Mouse (Mus musculus) lung, embryonic 14.5 days (tissue): Measurements from ENCODE around the gene Polr2c. TPM values are rescaled to one million over a fixed set of nuclear protein-coding genes. Genes with fewer than 3 reads are reported as not detected.
A peak's percentile ranks its signal among the peaks of the same experiment; 100 is the strongest.

Experiments
- ATAC-seq: fragments of 200-750 bp; cut with Nextera tagmentation; 2 replicates; pipeline ENCODE4 v1.8.0; 2017; ENCODE audit warnings: mild to moderate bottlenecking, moderate TSS enrichment, moderate library complexity; ENCODE audit not compliant: insufficient read depth
- DNase-seq: peaks from one replicate; pipeline ENCODE4 v3.0.0-alpha.2; 2015
- H3K27ac ChIP-seq: fragments of 300-500 bp; sonication (generic); 2 replicates; pipeline ENCODE4 v1.5.1; 2014; ENCODE audit warnings: low read depth, mild to moderate bottlenecking, moderate library complexity
- H3K27me3 ChIP-seq: fragments of 300-500 bp; sonication (generic); 2 replicates; pipeline ENCODE4 v1.6.1; 2014; ENCODE audit warnings: low read length, control low read depth; ENCODE audit not compliant: insufficient read depth
- H3K36me3 ChIP-seq: fragments of 300-500 bp; sonication (generic); 2 replicates; pipeline ENCODE4 v1.6.1; 2014; ENCODE audit warnings: control low read depth; ENCODE audit not compliant: insufficient read depth
- H3K4me1 ChIP-seq: fragments of 300-500 bp; sonication (generic); 2 replicates; pipeline ENCODE4 v1.6.1; 2014; ENCODE audit warnings: antibody characterized with exemption, control low read depth; ENCODE audit not compliant: insufficient read depth
- H3K4me2 ChIP-seq: fragments of 300-500 bp; sonication (generic); 2 replicates; pipeline ENCODE4 v1.6.1; 2014; ENCODE audit warnings: mild to moderate bottlenecking
- H3K4me3 ChIP-seq: fragments of 300-500 bp; sonication (generic); 2 replicates; pipeline ENCODE4 v1.5.1; 2014; ENCODE audit warnings: low read depth, low read length
- H3K9ac ChIP-seq: fragments of 300-500 bp; sonication (generic); 2 replicates; pipeline ENCODE4 v1.6.1; 2014
- H3K9me3 ChIP-seq: fragments of 300-500 bp; sonication (generic); 2 replicates; pipeline ENCODE4 v1.6.1; 2016; ENCODE audit warnings: low read depth, low read length, control low read depth
- CTCF ChIP-seq: IDR thresholded peaks from 2 replicates; pipeline ENCODE4 v1.5.1; 2016; ENCODE audit warnings: antibody characterized with exemption, low read depth
- WGBS: fragments of 180-500 bp; shearing (Covaris S2); extraction: QIAGEN DNeasy Blood & Tissue Kit; methylation state at CpG from one replicate; pipeline ENCODE4 v1.1.7; 2014; 5-methylcytosine and 5-hydroxymethylcytosine counted together
- polyA plus RNA-seq: library from polyadenylated mRNA; unstranded; fragments of >200 nt; fragmentation: Nextera tagmentation; extraction: Ambion mirVana; gene quantifications from 2 replicates; pipeline ENCODE4 v1.2.1, GENCODE M21; 2014

The Polr2c gene
- 162 and 169 TPM in 2 replicates for polyA plus RNA-seq

- Histone ChIP-seq H3K27ac (peak within 1 kb of the TSS; percentile 2; the same call in 1 of the 2 replicates), H3K27me3 (no peaks in the 10 kb centered on the region), H3K4me2 (peak within 1 kb of the TSS; percentile 87), H3K4me3 (peak within 1 kb of the TSS; percentile 66), H3K9me3 (no peaks in the 10 kb centered on the region), H3K36me3 (peaks cover 56% of the 10 kb centered on the region), H3K4me1 (peaks cover 2% of the 10 kb centered on the region; the same call in 1 of the 2 replicates), H3K9ac (peak within 1 kb of the TSS; percentile 79)
- WGBS = under 1% methylated on average over 68 of the region's 68 CpGs
- DNase-seq (peak; percentile 94), ATAC-seq (peak; percentile 77)
- peak; percentile 82 for TF ChIP-seq CTCF
Measured at GRCm38 (mm10) chr8:94857346-94858173, at the start of gene Polr2c. Gene Polr2c (plus strand): TSS chr8:94857450.

GRCm38 (mm10) chr8:94807506-94807905 lies 49.7 kb upstream of the Polr2c start:
- H3K4me1 ChIP-seq = no peaks in the 10 kb centered on the region
- H3K27me3 ChIP-seq = no peaks in the 10 kb centered on the region
- H3K4me3 ChIP-seq = no peak overlapping the region
- 60% methylated on average over 7 of the region's 7 CpGs for whole genome bisulfite sequencing
- no peak overlapping the region for H3K4me2 ChIP-seq
- H3K9ac ChIP-seq = no peak overlapping the region
- DNase-seq (no peak), ATAC-seq (no peak)
- no peak overlapping the region for H3K27ac ChIP-seq
- no peaks in the 10 kb centered on the region for H3K36me3 ChIP-seq
- no peaks in the 10 kb centered on the region for H3K9me3 ChIP-seq
- no peak for TF ChIP-seq CTCF

GRCm38 (mm10) chr8:94808372-94808771 lies 48.9 kb upstream of the Polr2c start:
- no peak for ATAC-seq
- TF ChIP-seq CTCF = no peak
- Histone ChIP-seq H3K4me1 (no peaks in the 10 kb centered on the region), H3K36me3 (no peaks in the 10 kb centered on the region), H3K27ac (no peak overlapping the region), H3K4me2 (no peak overlapping the region), H3K4me3 (no peak overlapping the region), H3K9ac (no peak overlapping the region), H3K27me3 (no peaks in the 10 kb centered on the region), H3K9me3 (no peaks in the 10 kb centered on the region)
- 72% methylated on average over 6 of the region's 6 CpGs for WGBS
- no peak for DNase-seq

GRCm38 (mm10) chr8:94810153-94810552 lies 47.1 kb upstream of the Polr2c start, which contains the start of gene Ccl17:
Gene Ccl17 (plus strand): TSS chr8:94810453.
- ATAC-seq = no peak
- WGBS = 38% methylated on average over 3 of the region's 3 CpGs

DNA sequence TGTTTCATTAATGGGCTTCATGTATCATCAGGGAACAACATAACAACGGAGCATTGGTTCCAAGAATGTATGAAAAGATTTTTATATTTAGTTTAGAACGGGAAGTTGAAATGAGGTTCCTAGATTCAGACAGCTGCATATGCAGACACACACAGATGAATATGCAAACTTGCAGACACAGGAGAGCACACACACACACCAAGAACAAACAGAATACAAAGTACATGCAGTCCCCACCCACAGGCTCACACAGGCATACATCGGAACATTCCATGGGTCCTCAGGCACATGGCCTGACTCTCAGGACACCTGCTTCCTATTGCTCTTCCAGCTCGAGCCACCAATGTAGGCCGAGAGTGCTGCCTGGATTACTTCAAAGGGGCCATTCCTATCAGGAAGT lies 46.4 kb upstream of the Polr2c start:
- 72% methylated on average over 5 of the region's 5 CpGs for WGBS
- no peaks in the 10 kb centered on the region for H3K4me1 ChIP-seq
- no peaks in the 10 kb centered on the region for H3K36me3 ChIP-seq
- ATAC-seq (no peak), DNase-seq (no peak)
- no peak overlapping the region for H3K4me2 ChIP-seq
- H3K27ac ChIP-seq = no peak overlapping the region
- H3K9me3 ChIP-seq = no peaks in the 10 kb centered on the region
- H3K9ac ChIP-seq = no peak overlapping the region
- no peak for TF ChIP-seq CTCF
- no peaks in the 10 kb centered on the region for H3K27me3 ChIP-seq
- no peak overlapping the region for H3K4me3 ChIP-seq

More at GRCm38 (mm10) chr8:94810153-94810552, 47.1 kb upstream of the Polr2c start, which contains the start of gene Ccl17:
- no peaks in the 10 kb centered on the region for H3K9me3 ChIP-seq
- H3K4me2 ChIP-seq = no peak within 1 kb of the TSS
- H3K4me1 ChIP-seq = no peaks in the 10 kb centered on the region
- no peak for TF ChIP-seq CTCF
- H3K27ac ChIP-seq = no peak within 1 kb of the TSS
- H3K36me3 ChIP-seq = no peaks in the 10 kb centered on the region
- H3K4me3 ChIP-seq = no peak within 1 kb of the TSS
- no peaks in the 10 kb centered on the region for H3K27me3 ChIP-seq
- DNase-seq = no peak
- H3K9ac ChIP-seq = no peak within 1 kb of the TSS

DNA sequence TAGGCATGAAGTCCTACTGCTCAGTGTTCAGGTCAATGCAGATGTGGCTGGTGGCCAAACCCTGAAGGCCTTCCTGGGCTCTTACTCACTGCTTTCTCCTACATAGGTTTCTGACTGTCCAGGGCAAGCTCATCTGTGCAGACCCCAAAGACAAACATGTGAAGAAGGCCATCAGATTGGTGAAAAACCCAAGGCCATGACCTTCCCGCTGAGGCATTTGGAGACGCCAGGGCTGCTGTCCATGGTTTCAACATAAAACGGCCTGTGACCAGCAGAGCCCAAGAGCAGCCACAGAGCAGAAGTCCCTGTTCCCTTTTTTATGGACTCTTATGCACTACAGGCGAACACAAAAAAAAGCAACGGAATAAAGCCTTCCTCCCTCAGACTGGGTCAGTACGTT lies 45.6 kb upstream of the Polr2c start:
- Histone ChIP-seq H3K4me3 (no peak overlapping the region), H3K9ac (no peak overlapping the region), H3K4me2 (no peak overlapping the region), H3K9me3 (no peaks in the 10 kb centered on the region), H3K36me3 (no peaks in the 10 kb centered on the region), H3K27ac (no peak overlapping the region), H3K4me1 (no peaks in the 10 kb centered on the region), H3K27me3 (no peaks in the 10 kb centered on the region)
- no peak for ATAC-seq
- peak; percentile 15 for DNase-seq
- TF ChIP-seq CTCF = no peak
- 50% methylated on average over 6 of the region's 6 CpGs for WGBS

DNA sequence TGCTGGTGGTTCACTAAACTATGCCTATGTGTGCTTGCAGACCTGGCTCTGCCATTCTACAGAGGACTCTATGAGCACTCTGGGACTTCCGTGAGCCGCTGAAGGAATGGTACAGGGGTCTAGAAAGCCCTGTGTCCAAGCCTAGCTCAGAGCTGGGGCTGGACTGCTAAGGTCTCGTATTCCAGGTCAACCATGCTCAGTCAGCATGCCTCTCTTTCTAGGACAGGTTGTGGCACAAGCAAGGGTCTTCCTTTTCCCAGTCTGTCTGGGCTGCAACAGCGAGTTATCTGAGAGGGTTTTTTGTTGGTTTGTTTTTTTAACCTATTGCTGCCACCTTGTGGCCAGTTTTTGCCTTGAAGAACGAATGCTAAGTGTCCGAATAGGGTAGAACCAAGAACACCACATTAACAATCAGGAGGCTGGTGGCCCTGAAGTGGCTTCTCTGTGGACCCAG lies 44.6 kb upstream of the Polr2c start:
- H3K9me3 ChIP-seq = no peaks in the 10 kb centered on the region
- WGBS = 31% methylated on average over 6 of the region's 6 CpGs
- no peak overlapping the region for H3K9ac ChIP-seq
- no peaks in the 10 kb centered on the region for H3K27me3 ChIP-seq
- no peaks in the 10 kb centered on the region for H3K36me3 ChIP-seq
- no peaks in the 10 kb centered on the region for H3K4me1 ChIP-seq
- no peak overlapping the region for H3K27ac ChIP-seq
- TF ChIP-seq CTCF = peak; percentile 78
- ATAC-seq (peak; percentile 60; the same call in 1 of the 2 replicates), DNase-seq (peak; percentile 97)
- H3K4me2 ChIP-seq = no peak overlapping the region
- no peak overlapping the region for H3K4me3 ChIP-seq
